Mouse (Mus musculus) heart, postnatal 10 days (tissue): ENCODE measurements at regions not wholly inside any gene's neighbourhood (a gene's known extent, or its start where the extent isn't known, plus 50 kb on each side); places are given as distances from the start of the nearest gene placed in this dataset.
"Not testable (repeated sequence)": the region's sequence is repeated elsewhere in the genome, so short reads cannot be mapped to it uniquely, and the experiment has no call there.

Experiments used
- DNase-seq, 2 experiments: peaks; one replicate each; pipeline ENCODE4 v3.0.0; 2021
- intact Hi-C: fragments of 180-260 bp; cut with DNase I; formaldehyde crosslinking; loops from one replicate; pipeline ENCODE4 v1.15.1; 2025

- intact Hi-C loops: loop anchor here (5.0 kb wide), 1 partner anchor 47 kb away; no protein-coding TSS in a partner anchor
- DNase-seq: no peak
Observed at GRCm38 (mm10) chr3:41504867-41505266, 50.7 kb upstream of the Jade1 start.

GRCm38 (mm10) chr3:41502161-41502560 lies 53.4 kb upstream of the Jade1 start:
- intact Hi-C loops: loop anchor here (5.0 kb wide), 1 partner anchor 50 kb away; no protein-coding TSS in a partner anchor
- no peak for DNase-seq

- not testable (repeated sequence) for DNase-seq
- intact Hi-C loops: loop anchor here (5.0 kb wide), 1 partner anchor 51 kb away; no protein-coding TSS in a partner anchor
Observed at GRCm38 (mm10) chr3:41501639-41502038, 53.9 kb upstream of the Jade1 start.

GRCm38 (mm10) chr3:41501124-41501523 lies 54.4 kb upstream of the Jade1 start:
- intact Hi-C loops: loop anchor here (5.0 kb wide), 1 partner anchor 51 kb away; no protein-coding TSS in a partner anchor
- DNase-seq: no peak

GRCm38 (mm10) chr3:41499680-41500079 lies 55.9 kb upstream of the Jade1 start:
- intact Hi-C loops: loop anchor here (5.0 kb wide), 1 partner anchor 53 kb away; no protein-coding TSS in a partner anchor
- DNase-seq: no peak

GRCm38 (mm10) chr3:41498791-41499190 lies 56.7 kb upstream of the Jade1 start:
- peak; percentile 66 to 67 for DNase-seq
- intact Hi-C loops: no loop called here

- intact Hi-C loops: no loop called here
Observed at GRCm38 (mm10) chr3:41497771-41498170, 57.8 kb upstream of the Jade1 start.

GRCm38 (mm10) chr3:41496931-41497710 lies 58.4 kb upstream of the Jade1 start:
- intact Hi-C loops: no loop called here

More at GRCm38 (mm10) chr3:41497771-41498170, 57.8 kb upstream of the Jade1 start:
- DNase-seq: no peak

GRCm38 (mm10) chr3:41495893-41496292 lies 59.6 kb upstream of the Jade1 start:
- intact Hi-C loops: no loop called here
- no peak for DNase-seq

More at GRCm38 (mm10) chr3:41496931-41497710, 58.4 kb upstream of the Jade1 start:
- DNase-seq: no peak

- intact Hi-C loops: no loop called here
- no peak for DNase-seq
Observed at GRCm38 (mm10) chr3:41495097-41495496, 60.4 kb upstream of the Jade1 start.

GRCm38 (mm10) chr3:41493472-41493871 lies 62.1 kb upstream of the Jade1 start:
- intact Hi-C loops: no loop called here
- DNase-seq: no peak

GRCm38 (mm10) chr3:41492727-41493392 lies 62.7 kb upstream of the Jade1 start:
- DNase-seq: no peak
- intact Hi-C loops: no loop called here

GRCm38 (mm10) chr3:41492031-41492726 lies 63.4 kb upstream of the Jade1 start:
- intact Hi-C loops: no loop called here
- no peak for DNase-seq

GRCm38 (mm10) chr3:41491185-41491584 lies 64.3 kb upstream of the Jade1 start:
- DNase-seq: peak in 1 of 2 experiments; percentile 21
- intact Hi-C loops: no loop called here

GRCm38 (mm10) chr3:41489998-41490397 lies 65.5 kb upstream of the Jade1 start:
- no peak for DNase-seq
- intact Hi-C loops: no loop called here

GRCm38 (mm10) chr3:41489571-41489970 lies 66.0 kb upstream of the Jade1 start:
- intact Hi-C loops: no loop called here
- DNase-seq: no peak

- no peak for DNase-seq
- intact Hi-C loops: no loop called here
Observed at GRCm38 (mm10) chr3:41488229-41488774, 67.2 kb upstream of the Jade1 start.

GRCm38 (mm10) chr3:41484920-41485319 lies 70.6 kb upstream of the Jade1 start:
- intact Hi-C loops: no loop called here
- DNase-seq: no peak

- DNase-seq: no peak
- intact Hi-C loops: no loop called here
Observed at GRCm38 (mm10) chr3:41483582-41483981, 71.9 kb upstream of the Jade1 start.

GRCm38 (mm10) chr3:41482881-41483494 lies 72.5 kb upstream of the Jade1 start:
- no peak for DNase-seq
- intact Hi-C loops: no loop called here
